Mouse (Mus musculus): ENCODE data around the gene Suox.

- TF ChIP-seq CTCF (IDR thresholded peaks at IDR 0.05; ENCODE audit: borderline replicate concordance, insufficient read depth, low read length) (no peak), POLR2A (IDR thresholded peaks at IDR 0.05; ENCODE audit: low read depth, low read length) (peak; percentile 90)
These were observed 30.8 kb upstream of the Suox start, which contains the start of gene Cdk2 for GRCm38 (mm10) chr10:128704491-128705316.
